Mouse (Mus musculus) lung, adult 2 months (tissue): Measurements from ENCODE around the gene Bhlhe23. TPM values are rescaled to one million over a fixed set of nuclear protein-coding genes. Genes with fewer than 3 reads are reported as not detected.

Experiments used
- DNase-seq: peaks from one replicate; pipeline ENCODE4 v3.0.0; 2022
- H3K4me1 ChIP-seq: fragments of 200-500 bp; 2 replicates; pipeline ENCODE4 v1.6.1; 2011; ENCODE audit warnings: low read length; ENCODE audit not compliant: control insufficient read depth, insufficient read depth
- H3K4me3 ChIP-seq: fragments of 200-500 bp; replicated peaks from 2 replicates; pipeline ENCODE3; 2011; ENCODE audit warnings: low read depth, mild to moderate bottlenecking, control low read depth, low read length; ENCODE audit errors: extremely low read depth
- CTCF ChIP-seq: fragments of 200-500 bp; IDR thresholded peaks from 2 replicates; pipeline ENCODE4 v1.5.1; 2011; ENCODE audit warnings: mild to moderate bottlenecking, low read length, control low read depth; ENCODE audit not compliant: insufficient read depth
- POLR2A ChIP-seq: fragments of 200-500 bp; IDR thresholded peaks from 2 replicates; pipeline ENCODE4 v1.6.1; 2011; ENCODE audit warnings: low read depth, mild to moderate bottlenecking, control low read depth, low read length, borderline replicate concordance; ENCODE audit errors: extremely low read depth
- WGBS: fragments of 180-500 bp; shearing (Covaris S2); methylation state at CpG from one replicate; pipeline ENCODE4 v1.1.7; 2018; 5-methylcytosine and 5-hydroxymethylcytosine counted together
- polyA plus RNA-seq: library from polyadenylated mRNA; depleted of rRNA; stranded (reverse); fragments of >200 nt; gene quantifications from 2 replicates; pipeline ENCODE4 v1.2.3, GENCODE M21; 2012

Bhlhe23 gene
- polyA plus RNA-seq, 1 experiment = not detected

DNA sequence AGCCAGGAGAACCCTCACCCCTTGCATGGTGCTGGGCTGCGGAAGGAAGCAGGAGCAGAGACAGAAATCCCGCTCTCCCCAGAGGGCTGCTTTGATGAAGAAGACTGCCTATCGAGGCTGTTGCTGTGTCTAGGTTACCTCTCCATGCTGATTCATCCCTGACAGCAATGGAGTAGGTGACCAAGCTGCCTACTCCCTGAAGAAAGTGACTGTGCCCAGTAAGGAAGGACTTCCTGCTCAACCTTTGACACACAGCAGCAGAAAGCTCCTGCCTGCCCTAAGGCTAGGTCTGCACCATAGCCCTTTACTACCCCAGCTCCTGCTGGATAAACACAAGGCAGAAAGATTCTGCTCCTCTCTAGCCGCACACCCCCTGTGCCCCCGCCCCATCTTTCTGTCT is 27.8 kb downstream of the Bhlhe23 start:
- 36% methylated on average over 5 of the region's 5 CpGs for WGBS
- no peak for DNase-seq
- Histone ChIP-seq H3K4me3 (no peak overlapping the region), H3K4me1 (no peaks in the 10 kb centered on the region)
- TF ChIP-seq CTCF = no peak
- TF ChIP-seq POLR2A = no peak

DNA sequence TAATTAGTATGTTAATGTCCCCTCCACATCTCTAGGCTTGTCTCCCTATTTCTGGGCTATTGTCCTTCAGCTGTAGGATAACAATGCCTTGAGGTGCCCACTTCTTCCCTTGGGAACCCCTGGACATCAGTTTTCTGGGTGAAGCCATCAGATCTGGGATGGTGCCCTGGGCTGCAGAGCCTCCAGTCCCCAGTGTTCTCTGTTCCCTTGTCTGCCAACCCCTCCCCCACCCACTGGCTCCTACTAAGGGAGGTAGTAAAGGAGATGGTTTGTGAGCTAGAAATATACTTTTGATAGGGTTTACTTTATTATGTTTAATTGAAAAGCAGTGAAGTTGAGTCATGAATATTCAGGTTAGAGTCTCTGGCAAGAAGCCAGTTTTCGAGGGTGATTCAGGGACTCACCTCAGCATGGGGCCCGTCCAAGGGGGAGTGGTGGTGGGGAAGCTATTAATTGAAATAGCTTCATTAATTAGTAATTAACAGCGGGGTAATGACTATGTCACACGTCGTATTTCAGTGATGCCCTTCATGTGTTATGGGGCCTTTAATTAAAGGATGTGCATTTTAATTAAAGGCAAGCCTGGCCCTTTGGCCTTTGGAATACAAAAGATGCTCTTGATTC is 30.0 kb downstream of the Bhlhe23 start:
- Histone ChIP-seq H3K4me1 (no peaks in the 10 kb centered on the region), H3K4me3 (no peak overlapping the region)
- DNase-seq = no peak
- TF ChIP-seq CTCF = no peak
- TF ChIP-seq POLR2A = no peak
- 44% methylated on average over 5 of the region's 5 CpGs for WGBS

DNA sequence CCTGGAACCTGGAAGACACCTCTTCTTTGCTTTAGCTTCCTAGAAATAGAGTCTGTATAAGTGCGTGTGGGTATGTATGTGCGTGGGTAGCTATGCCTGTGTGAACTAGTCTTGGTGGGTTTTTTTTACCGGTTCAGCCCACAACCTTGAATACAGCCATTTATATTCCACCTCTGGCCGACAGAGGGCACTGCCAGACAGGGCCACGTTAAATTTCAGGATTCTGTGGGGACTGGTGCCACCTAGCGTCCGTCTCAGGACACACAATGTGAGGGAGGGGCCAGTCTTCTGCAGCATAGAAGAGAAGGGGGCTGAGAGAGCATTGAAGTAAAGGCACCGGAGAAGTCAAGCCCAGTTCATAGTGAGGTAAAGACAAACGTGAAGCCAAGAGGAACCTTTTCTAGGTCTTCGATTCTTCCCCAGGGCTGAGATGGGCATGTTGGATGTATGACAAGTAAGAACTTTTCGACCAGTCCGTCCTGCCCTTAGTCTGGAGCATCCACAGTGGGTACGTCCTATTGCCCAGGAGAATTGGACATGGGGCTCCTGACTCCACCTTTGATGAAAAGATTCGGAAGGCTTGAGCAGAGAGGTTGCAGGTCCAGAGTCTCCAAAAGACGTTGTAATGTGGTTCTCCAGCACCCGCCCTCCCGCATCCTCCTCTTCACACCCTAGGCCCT is 31.3 kb downstream of the Bhlhe23 start:
- WGBS = 31% methylated on average over 17 of the region's 17 CpGs
- no peak for TF ChIP-seq POLR2A
- peak; percentile 100 for TF ChIP-seq CTCF

DNA sequence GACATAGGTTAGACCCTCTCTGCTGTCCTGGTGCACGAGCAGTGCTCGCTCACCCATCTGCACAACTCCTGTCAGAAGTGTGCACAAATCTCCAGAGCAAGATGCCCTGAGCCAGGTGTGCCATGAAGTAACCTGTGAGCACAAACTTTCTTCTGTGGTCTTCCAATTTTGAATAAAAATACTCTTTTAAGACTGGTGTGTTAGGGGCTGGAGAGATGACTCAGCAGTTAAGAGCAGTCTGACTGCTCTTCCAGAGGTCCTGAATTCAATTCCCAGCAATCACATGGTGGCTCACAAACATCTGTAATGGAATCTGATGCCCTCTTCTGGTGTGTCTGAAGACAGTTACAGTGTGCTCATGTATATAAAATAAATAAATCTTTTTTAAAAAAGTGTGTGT is 33.4 kb downstream of the Bhlhe23 start:
- Histone ChIP-seq H3K4me1 (no peaks in the 10 kb centered on the region), H3K4me3 (no peak overlapping the region)
- DNase-seq = no peak
- TF ChIP-seq CTCF (no peak), POLR2A (no peak)
- 86% methylated on average over 2 of the region's 2 CpGs for WGBS

More for the DNA sequence above, 31.3 kb downstream of the Bhlhe23 start:
- peak; percentile 85 for DNase-seq
- Histone ChIP-seq H3K4me1 (no peaks in the 10 kb centered on the region), H3K4me3 (no peak overlapping the region)

DNA sequence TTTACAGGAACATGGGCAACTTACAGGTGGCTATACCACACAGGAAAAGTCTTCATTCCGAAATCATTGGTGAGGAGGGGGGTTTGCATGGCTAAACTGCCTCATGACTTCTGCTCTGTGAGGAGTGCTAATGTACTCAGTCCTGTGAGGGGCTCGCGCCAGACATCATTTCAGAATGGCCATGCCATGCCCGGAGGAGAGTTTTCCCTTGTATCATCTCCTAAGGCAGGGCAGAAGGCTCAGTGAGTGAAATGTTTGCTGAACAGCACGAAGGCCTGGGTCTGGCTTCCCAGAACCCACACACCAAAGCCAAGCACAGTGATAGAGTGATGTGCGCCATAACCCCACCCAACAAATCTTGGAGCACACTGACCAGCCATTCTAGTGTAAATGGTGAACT is 33.9 kb downstream of the Bhlhe23 start:
- H3K4me1 ChIP-seq = no peaks in the 10 kb centered on the region
- 82% methylated on average over 6 of the region's 6 CpGs for WGBS
- no peak overlapping the region for H3K4me3 ChIP-seq
- DNase-seq = no peak
- TF ChIP-seq CTCF (no peak), POLR2A (no peak)

DNA sequence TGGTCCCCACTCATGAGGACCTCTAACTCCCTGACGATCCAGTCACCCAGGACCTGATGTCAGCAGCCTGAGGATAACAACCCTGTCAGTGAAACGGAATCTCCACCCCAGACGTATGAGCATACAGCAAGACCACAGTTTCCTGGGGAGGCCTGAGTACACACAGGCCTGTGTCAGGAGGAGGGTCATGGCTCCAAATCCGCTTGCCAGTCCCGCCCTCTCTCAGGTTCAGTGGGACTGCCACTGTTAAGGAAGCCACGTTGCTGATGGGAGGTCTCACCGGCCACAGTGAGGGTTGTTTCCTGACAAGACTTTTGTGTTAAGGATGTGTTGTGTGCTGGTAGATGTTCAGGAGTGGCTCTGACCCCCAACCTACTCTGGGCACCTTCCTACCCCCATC is 35.3 kb downstream of the Bhlhe23 start:
- no peak overlapping the region for H3K4me3 ChIP-seq
- WGBS = 57% methylated on average over 7 of the region's 7 CpGs
- no peak for TF ChIP-seq POLR2A
- TF ChIP-seq CTCF = no peak
- no peaks in the 10 kb centered on the region for H3K4me1 ChIP-seq
- no peak for DNase-seq

DNA sequence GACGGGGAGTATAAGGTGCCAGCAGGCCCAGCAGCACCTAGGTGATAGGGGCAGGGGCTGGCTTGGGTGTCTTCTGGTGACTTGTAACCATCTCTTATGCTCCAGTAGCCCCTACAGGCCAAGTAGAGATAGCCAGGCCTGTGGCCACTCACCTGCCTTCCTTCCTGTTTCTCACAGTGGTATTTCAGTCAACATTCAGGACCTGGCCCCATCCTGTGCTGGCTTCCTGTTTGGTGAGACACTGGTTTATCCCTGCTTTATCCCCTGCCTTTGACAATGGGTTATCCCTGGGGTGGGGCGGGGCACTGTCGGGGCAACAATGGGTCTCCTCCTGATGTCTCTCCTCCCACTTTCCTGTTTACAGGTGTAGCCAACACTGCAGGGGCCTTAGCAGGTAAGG is 36.4 kb downstream of the Bhlhe23 start:
- H3K4me3 ChIP-seq = no peak overlapping the region
- no peak for DNase-seq
- 35% methylated on average over 3 of the region's 3 CpGs for WGBS

DNA sequence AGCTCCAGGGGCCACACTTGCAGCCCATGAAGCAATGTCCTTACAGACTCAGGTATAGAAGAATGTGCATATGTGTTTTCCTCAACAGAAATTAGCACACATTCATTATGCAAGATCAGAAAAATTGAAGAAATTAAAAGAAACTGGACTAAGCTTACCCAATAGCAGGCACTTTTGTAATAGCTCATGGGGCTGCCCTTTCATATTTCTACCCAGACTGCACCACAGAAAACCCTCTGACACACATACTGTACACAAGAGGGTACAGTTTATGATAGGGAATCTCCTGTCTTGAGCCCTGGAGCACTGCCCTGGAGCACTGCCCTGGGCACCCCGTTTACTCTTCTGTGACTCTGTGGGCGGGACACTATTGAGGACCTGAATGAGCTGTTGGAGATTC is 38.7 kb downstream of the Bhlhe23 start:
- no peak overlapping the region for H3K4me3 ChIP-seq
- 70% methylated on average over 2 of the region's 2 CpGs for WGBS
- TF ChIP-seq CTCF (no peak), POLR2A (no peak)
- no peaks in the 10 kb centered on the region for H3K4me1 ChIP-seq
- DNase-seq = no peak

More for the DNA sequence above, 36.4 kb downstream of the Bhlhe23 start:
- no peaks in the 10 kb centered on the region for H3K4me1 ChIP-seq
- TF ChIP-seq POLR2A (no peak), CTCF (no peak)

DNA sequence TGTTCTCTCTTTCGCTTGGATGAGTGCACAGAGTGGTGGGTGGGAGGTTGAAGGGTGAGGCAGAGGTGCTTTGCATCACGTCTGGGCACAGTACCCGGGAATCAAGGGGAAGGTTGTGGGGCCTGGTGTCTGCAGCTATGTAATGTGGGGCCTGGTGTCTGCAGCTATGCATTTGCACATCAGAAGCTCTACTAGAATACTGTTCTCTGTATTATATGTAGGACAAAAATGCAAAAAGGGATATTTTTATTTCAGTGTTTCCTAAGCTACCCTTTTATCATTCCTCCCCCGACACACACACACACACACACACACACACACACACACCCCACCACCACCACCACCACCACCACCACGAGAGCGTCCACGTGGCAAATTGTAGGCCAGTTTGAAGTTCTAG is 41.5 kb downstream of the Bhlhe23 start:
- Histone ChIP-seq H3K4me1 (peaks cover 3% of the 10 kb centered on the region; the same call in 1 of the 2 replicates), H3K4me3 (no peak overlapping the region)
- 75% methylated on average over 7 of the region's 7 CpGs for WGBS
- DNase-seq = no peak
- no peak for TF ChIP-seq CTCF
- TF ChIP-seq POLR2A = no peak

DNA sequence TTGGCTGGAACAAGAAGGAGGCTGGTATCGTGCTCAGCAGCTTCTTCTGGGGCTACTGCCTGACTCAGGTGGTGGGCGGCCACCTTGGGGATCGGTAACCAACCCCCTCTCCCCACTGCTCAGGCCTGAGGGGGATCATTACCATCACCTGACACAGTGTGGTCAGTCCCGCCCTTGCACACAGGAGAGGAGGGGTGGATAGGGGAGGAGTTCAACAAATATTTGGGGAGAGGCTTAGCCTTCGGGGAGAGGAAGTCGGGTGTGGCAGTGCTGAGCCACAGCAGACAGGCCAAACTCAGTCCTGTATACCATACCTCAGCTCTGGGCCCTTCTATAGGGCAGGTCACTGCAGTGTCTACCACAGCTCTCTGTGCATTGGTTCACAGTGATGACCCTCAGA is 44.7 kb downstream of the Bhlhe23 start:
- TF ChIP-seq CTCF (no peak), POLR2A (no peak)
- 53% methylated on average over 6 of the region's 6 CpGs for WGBS
- Histone ChIP-seq H3K4me3 (no peak overlapping the region), H3K4me1 (peaks cover 4% of the 10 kb centered on the region)
- DNase-seq = no peak
